Mouse (Mus musculus): ENCODE results near the gene Xkr7. TPM values are rescaled to one million over a fixed set of nuclear protein-coding genes. Genes with fewer than 3 reads are reported as not detected.

The Xkr7 gene
- polyA plus RNA-seq, 1 experiment from 2014 or later, result not detected

DNA sequence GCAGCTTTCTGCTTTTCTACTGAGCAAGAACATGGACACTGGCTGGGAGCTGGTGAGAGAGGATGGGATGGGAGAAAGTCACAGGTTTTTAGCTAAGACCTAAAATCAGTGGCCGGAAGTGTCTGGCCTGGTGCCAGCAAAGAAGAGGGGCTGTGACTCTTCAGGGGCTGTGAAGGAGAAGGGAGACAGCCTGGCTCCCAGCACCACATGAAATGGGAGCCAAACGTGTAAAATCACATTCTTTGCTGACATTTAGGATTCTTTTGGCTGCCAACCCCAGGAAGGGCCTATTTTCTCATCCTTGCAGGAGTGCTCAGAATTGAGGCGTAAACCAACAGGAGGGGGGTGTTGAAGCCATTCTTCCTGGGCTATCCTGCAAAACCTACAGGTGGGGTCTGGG, 12.2 kb downstream of the Xkr7 start:
- H3K9ac ChIP-seq, result no peak overlapping the region
- H3K4me3 ChIP-seq, result no peak overlapping the region
- no peaks in the 10 kb centered on the region for H3K4me1 ChIP-seq
- H3K9me3 ChIP-seq, result no peaks in the 10 kb centered on the region
- 34% methylated on average over 3 of the region's 3 CpGs for WGBS
- no peak for ATAC-seq (ENCODE audit: borderline replicate concordance, extremely low read depth, low FRiP score, low TSS enrichment)
- no peaks in the 10 kb centered on the region for H3K36me3 ChIP-seq
- no peaks in the 10 kb centered on the region; the same call in 1 of the 2 replicates for H3K27me3 ChIP-seq
- no peak overlapping the region for H3K4me2 ChIP-seq
- H3K27ac ChIP-seq, result no peak overlapping the region

- no peaks in the 10 kb centered on the region for H3K36me3 ChIP-seq
- H3K9ac ChIP-seq, result no peak overlapping the region
- no peak overlapping the region for H3K4me2 ChIP-seq
- no peaks in the 10 kb centered on the region; the same call in 1 of the 2 replicates for H3K27me3 ChIP-seq
- H3K27ac ChIP-seq, result no peak overlapping the region
- H3K4me1 ChIP-seq, result peaks cover 9% of the 10 kb centered on the region
- no peak for ATAC-seq (ENCODE audit: borderline replicate concordance, extremely low read depth, low FRiP score, low TSS enrichment)
- H3K9me3 ChIP-seq, result no peaks in the 10 kb centered on the region
- H3K4me3 ChIP-seq, result no peak overlapping the region
- 24% methylated on average over 8 of the region's 8 CpGs for WGBS
Measured at GRCm38 (mm10) chr2:153045884-153046299, 14.2 kb downstream of the Xkr7 start.

DNA sequence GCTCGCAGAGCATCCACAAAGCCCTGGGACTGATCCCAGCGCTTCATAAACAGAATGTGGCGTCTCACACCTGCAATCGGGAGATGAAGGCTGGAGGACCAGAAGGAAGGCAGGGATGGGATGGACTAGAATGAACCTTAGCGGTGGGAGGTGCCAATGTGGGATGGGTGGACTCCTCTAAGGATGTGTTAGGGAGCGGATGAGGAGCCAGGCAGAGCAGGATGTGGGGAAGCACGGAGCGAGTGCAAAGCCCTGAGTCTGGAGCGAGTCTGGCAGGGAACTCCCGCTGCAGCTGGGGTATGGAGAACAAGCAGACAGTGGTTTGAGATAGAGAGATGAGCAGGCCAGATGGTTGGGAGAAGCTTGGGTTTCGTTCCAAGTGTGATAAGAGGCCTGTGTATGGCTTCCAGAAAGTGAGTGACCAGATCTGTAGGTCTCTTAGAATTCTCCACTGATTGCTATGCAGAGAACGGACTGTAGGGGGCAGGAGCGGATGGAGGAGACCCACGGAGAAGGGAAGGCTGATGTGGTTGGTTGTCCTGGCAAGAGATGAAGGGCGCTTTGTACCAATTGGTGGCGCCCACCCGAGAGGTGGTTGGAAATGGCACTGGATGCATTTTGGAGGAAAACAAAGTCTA, 16.3 kb downstream of the Xkr7 start:
- H3K9ac ChIP-seq, result no peak overlapping the region
- peaks cover 21% of the 10 kb centered on the region for H3K27me3 ChIP-seq
- no peak overlapping the region for H3K27ac ChIP-seq
- H3K4me3 ChIP-seq, result no peak overlapping the region
- H3K4me2 ChIP-seq, result no peak overlapping the region
- no peaks in the 10 kb centered on the region for H3K36me3 ChIP-seq
- ATAC-seq (ENCODE audit: borderline replicate concordance, extremely low read depth, low FRiP score, low TSS enrichment), result no peak; the same call in 1 of the 2 replicates
- 32% methylated on average over 17 of the region's 17 CpGs for WGBS
- no peaks in the 10 kb centered on the region for H3K9me3 ChIP-seq
- H3K4me1 ChIP-seq, result peaks cover 9% of the 10 kb centered on the region

DNA sequence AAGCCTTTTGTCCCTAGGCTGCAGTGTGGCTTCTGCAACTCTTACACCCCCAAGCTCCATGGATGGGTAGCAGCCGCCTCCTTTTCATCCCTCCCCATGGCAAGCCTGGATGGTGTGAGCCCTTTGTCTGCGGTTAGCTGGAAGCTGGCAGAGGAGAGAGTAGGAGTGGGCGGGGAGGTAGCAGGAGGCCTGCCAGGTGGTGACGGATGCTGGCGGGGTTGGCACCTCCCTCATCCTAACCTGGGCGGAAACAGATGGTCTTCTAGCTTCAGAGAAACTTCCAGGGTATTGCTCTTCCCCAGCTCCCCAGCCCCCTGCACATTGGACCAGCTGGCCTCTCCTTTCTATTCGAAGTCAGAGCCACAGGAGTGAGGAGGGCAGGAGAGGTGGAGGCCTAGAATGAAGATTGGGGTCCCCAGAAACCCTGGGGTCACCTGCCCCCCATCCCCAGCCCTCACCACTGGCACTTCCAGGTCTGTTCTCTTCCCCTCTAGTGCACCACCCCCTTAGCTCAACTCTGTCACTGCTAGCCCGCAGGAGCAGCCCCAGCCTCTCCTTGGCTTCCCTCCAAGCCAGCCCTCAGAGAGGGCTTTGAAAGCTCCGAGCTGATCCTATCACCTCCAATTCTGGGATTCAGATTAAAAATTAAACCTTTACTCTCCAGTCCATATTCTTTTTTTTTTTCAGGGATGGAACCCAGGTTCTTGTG, 17.8 kb downstream of the Xkr7 start:
- Histone ChIP-seq H3K9ac (no peak overlapping the region), H3K4me1 (peaks cover 9% of the 10 kb centered on the region), H3K4me3 (no peak overlapping the region), H3K27me3 (peaks cover 34% of the 10 kb centered on the region), H3K9me3 (no peaks in the 10 kb centered on the region), H3K4me2 (no peak overlapping the region), H3K36me3 (no peaks in the 10 kb centered on the region), H3K27ac (no peak overlapping the region)
- ATAC-seq (ENCODE audit: borderline replicate concordance, extremely low read depth, low FRiP score, low TSS enrichment), result no peak
- 27% methylated on average over 9 of the region's 9 CpGs for WGBS

DNA sequence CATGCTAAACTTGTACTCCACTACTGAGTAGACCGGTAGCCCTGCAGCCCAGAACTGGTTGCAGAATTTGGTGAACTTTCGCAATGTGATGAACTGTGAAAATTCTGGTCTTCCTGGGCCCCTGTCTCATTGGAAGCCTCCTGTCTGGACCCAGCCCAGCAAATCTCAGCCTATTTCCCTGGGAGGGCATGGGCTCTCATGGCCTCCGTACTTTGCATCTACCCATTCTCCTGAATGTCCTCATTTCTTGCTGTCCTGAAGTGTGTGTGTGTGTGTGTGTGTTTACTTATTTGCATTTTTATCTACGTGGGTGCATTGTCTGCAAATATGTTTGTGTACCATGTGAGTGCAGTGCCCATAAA, 18.3 kb downstream of the Xkr7 start:
- no peak overlapping the region for H3K27ac ChIP-seq
- no peak for ATAC-seq (ENCODE audit: borderline replicate concordance, extremely low read depth, low FRiP score, low TSS enrichment)
- H3K4me2 ChIP-seq, result no peak overlapping the region
- WGBS, result 64% methylated on average over 4 of the region's 4 CpGs
- H3K9me3 ChIP-seq, result no peaks in the 10 kb centered on the region
- peaks cover 9% of the 10 kb centered on the region for H3K4me1 ChIP-seq
- no peak overlapping the region for H3K9ac ChIP-seq
- H3K27me3 ChIP-seq, result peaks cover 36% of the 10 kb centered on the region
- H3K4me3 ChIP-seq, result no peak overlapping the region
- no peaks in the 10 kb centered on the region for H3K36me3 ChIP-seq

- 70% methylated on average over 6 of the region's 6 CpGs for WGBS
- Histone ChIP-seq H3K27me3 (peaks cover 36% of the 10 kb centered on the region), H3K9ac (no peak overlapping the region), H3K4me3 (no peak overlapping the region), H3K4me1 (peaks cover 9% of the 10 kb centered on the region), H3K27ac (no peak overlapping the region), H3K4me2 (no peak overlapping the region), H3K9me3 (no peaks in the 10 kb centered on the region), H3K36me3 (no peaks in the 10 kb centered on the region)
- ATAC-seq (ENCODE audit: borderline replicate concordance, extremely low read depth, low FRiP score, low TSS enrichment), result no peak
Measured at GRCm38 (mm10) chr2:153051095-153051494, 19.4 kb downstream of the Xkr7 start.

DNA sequence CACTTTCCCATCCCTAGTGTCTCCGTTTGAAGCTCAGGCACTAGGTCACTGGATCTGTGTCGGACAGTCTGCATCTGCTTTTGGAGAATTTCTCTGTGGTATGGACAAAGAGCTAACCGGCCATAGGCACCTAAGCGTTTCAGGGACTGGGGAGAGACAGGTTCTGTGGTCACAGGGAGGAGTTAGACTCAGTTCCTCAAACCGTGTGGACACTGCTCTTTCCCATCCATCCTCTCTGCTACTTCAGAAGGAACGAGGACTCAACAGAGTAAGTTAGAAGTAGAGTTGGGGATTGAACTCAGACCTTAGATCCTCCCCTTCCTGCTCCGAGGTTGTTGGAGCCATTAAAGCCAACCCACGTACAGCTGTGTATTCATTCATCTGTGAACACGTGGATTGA, 19.9 kb downstream of the Xkr7 start:
- no peak overlapping the region for H3K4me2 ChIP-seq
- H3K27ac ChIP-seq, result no peak overlapping the region
- H3K4me1 ChIP-seq, result peaks cover 9% of the 10 kb centered on the region
- no peak overlapping the region for H3K9ac ChIP-seq
- H3K36me3 ChIP-seq, result no peaks in the 10 kb centered on the region
- peaks cover 36% of the 10 kb centered on the region for H3K27me3 ChIP-seq
- WGBS, result 70% methylated on average over 9 of the region's 9 CpGs
- ATAC-seq (ENCODE audit: borderline replicate concordance, extremely low read depth, low FRiP score, low TSS enrichment), result no peak
- H3K9me3 ChIP-seq, result no peaks in the 10 kb centered on the region
- H3K4me3 ChIP-seq, result no peak overlapping the region

DNA sequence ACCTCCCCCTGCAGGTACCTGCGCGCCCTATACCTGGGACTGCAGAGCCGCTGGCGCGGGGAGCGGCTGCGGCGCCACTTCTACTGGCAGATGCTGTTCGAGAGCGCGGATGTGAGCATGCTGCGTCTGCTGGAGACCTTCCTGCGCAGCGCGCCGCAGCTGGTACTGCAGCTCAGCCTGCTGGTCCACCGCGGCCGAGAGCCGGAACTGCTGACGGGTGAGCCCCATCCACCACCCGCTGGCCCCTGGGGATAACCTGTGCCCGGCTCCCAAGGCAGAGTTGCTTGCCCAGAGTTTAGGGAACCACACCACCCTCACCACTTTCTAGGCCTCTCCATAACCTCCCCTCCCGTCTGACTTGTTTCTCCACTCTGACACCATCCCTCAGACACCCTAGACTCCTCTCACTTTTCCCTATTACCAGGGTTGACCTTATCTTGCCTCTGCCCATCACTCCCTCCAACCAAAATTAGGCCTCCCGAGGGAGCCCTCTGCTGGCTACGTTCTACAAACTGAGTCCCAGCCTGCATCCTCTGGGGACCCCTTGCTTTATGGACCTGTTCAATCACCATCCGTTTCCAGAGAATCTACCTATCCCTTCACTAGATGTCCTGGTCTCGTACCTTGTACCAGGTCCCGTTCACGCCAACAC, 21.2 kb downstream of the Xkr7 start:
- Histone ChIP-seq H3K4me2 (no peak overlapping the region), H3K4me3 (no peak overlapping the region), H3K36me3 (no peaks in the 10 kb centered on the region), H3K4me1 (peaks cover 9% of the 10 kb centered on the region), H3K27me3 (peaks cover 36% of the 10 kb centered on the region), H3K27ac (no peak overlapping the region), H3K9me3 (no peaks in the 10 kb centered on the region), H3K9ac (no peak overlapping the region)
- ATAC-seq (ENCODE audit: borderline replicate concordance, extremely low read depth, low FRiP score, low TSS enrichment), result no peak
- WGBS, result 9% methylated on average over 30 of the region's 30 CpGs

- Histone ChIP-seq H3K27ac (no peak overlapping the region), H3K36me3 (no peaks in the 10 kb centered on the region), H3K27me3 (peaks cover 36% of the 10 kb centered on the region), H3K4me3 (no peak overlapping the region), H3K9ac (no peak overlapping the region), H3K9me3 (no peaks in the 10 kb centered on the region), H3K4me1 (peaks cover 9% of the 10 kb centered on the region), H3K4me2 (no peak overlapping the region)
- no peak for ATAC-seq (ENCODE audit: borderline replicate concordance, extremely low read depth, low FRiP score, low TSS enrichment)
- WGBS, result 78% methylated on average over 8 of the region's 8 CpGs
Measured at GRCm38 (mm10) chr2:153053896-153054295, 22.2 kb downstream of the Xkr7 start.

- H3K27ac ChIP-seq, result no peak overlapping the region
- H3K9me3 ChIP-seq, result no peaks in the 10 kb centered on the region
- no peak overlapping the region for H3K4me2 ChIP-seq
- peaks cover 36% of the 10 kb centered on the region for H3K27me3 ChIP-seq
- no peaks in the 10 kb centered on the region for H3K4me1 ChIP-seq
- H3K9ac ChIP-seq, result no peak overlapping the region
- H3K4me3 ChIP-seq, result no peak overlapping the region
- WGBS, result 48% methylated on average over 6 of the region's 6 CpGs
- H3K36me3 ChIP-seq, result no peaks in the 10 kb centered on the region
- no peak for ATAC-seq (ENCODE audit: borderline replicate concordance, extremely low read depth, low FRiP score, low TSS enrichment)
Measured at GRCm38 (mm10) chr2:153055270-153055920, 23.7 kb downstream of the Xkr7 start.

- H3K9me3 ChIP-seq, result no peaks in the 10 kb centered on the region
- no peak overlapping the region for H3K4me3 ChIP-seq
- no peak overlapping the region for H3K9ac ChIP-seq
- H3K4me1 ChIP-seq, result no peaks in the 10 kb centered on the region
- H3K36me3 ChIP-seq, result no peaks in the 10 kb centered on the region
- 62% methylated on average over 4 of the region's 4 CpGs for WGBS
- ATAC-seq (ENCODE audit: borderline replicate concordance, extremely low read depth, low FRiP score, low TSS enrichment), result no peak
- no peak overlapping the region for H3K27ac ChIP-seq
- no peak overlapping the region for H3K4me2 ChIP-seq
- peaks cover 11% of the 10 kb centered on the region for H3K27me3 ChIP-seq
Measured at GRCm38 (mm10) chr2:153058365-153058764, 26.7 kb downstream of the Xkr7 start.

DNA sequence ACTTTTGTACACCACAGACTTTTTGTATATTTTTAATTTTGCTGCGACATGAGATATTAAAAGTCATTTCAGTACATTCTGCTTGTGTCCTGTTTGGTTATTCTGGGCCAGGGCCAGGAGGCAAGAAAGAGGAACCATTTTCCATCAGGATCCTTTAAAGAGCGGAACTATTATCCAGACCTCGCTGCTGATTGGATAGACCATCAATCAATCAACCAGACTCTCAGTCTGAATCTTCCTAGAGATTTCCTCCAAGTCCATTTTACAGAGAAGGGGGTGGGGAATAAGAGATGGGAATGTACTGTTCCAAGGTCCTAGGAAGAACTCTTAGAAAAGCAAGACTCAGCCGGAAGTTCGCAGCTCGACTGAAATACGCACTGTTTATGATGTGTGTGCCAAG, 28.6 kb downstream of the Xkr7 start:
- Histone ChIP-seq H3K4me3 (no peak overlapping the region), H3K9ac (no peak overlapping the region), H3K27me3 (no peaks in the 10 kb centered on the region), H3K9me3 (no peaks in the 10 kb centered on the region), H3K27ac (no peak overlapping the region), H3K4me2 (no peak overlapping the region), H3K36me3 (no peaks in the 10 kb centered on the region), H3K4me1 (no peaks in the 10 kb centered on the region)
- no peak for ATAC-seq (ENCODE audit: borderline replicate concordance, extremely low read depth, low FRiP score, low TSS enrichment)
- WGBS, result 64% methylated on average over 7 of the region's 7 CpGs

Data from lung, embryonic 15.5 days (tissue).